Mouse (Mus musculus) T-helper 2 cell (primary cell): ENCODE measurements around the gene Pex19.

ENCODE experiments used
- in situ Hi-C: fragments of 300-600 bp; cut with MboI, MseI; formaldehyde crosslinking; loops from one replicate; pipeline ENCODE4 v1.15.1; 2025; ENCODE audit warnings: high pct_unique_total_duplicates

Gene Pex19

GRCm38 (mm10) chr1:172181777-172182176 lies 55.2 kb downstream of the Pex19 start:
- in situ Hi-C loops = no loop called here

GRCm38 (mm10) chr1:172183056-172183455 lies 56.5 kb downstream of the Pex19 start:
- in situ Hi-C loops = no loop called here

GRCm38 (mm10) chr1:172183915-172184314 lies 57.4 kb downstream of the Pex19 start:
- in situ Hi-C loops = no loop called here
